Mouse (Mus musculus) E14TG2a.4 (cell line): Measurements from ENCODE around the gene Crocc.

Source experiments
- H3K27me3 ChIP-seq: 2 replicates; pipeline ENCODE4 v1.6.1; 2014; ENCODE audit warnings: low read length, control low read depth; ENCODE audit not compliant: insufficient read depth
- H3K36me3 ChIP-seq: 2 replicates; pipeline ENCODE4 v1.6.1; 2014; ENCODE audit warnings: low read length, control low read depth; ENCODE audit not compliant: insufficient read depth
- H3K4me1 ChIP-seq: replicated peaks from 2 replicates; pipeline ENCODE4 v1.6.1; 2014; ENCODE audit warnings: low read depth, low read length, control low read depth
- H3K4me3 ChIP-seq: replicated peaks from 2 replicates; pipeline ENCODE4 v1.5.1; 2014; ENCODE audit warnings: mild to moderate bottlenecking, low read length
- H3K9me3 ChIP-seq: 2 replicates; pipeline ENCODE4 v1.6.1; 2014; ENCODE audit warnings: low read length, control low read depth
- CTCF ChIP-seq: conservative IDR thresholded peaks from 2 replicates; pipeline ENCODE4 v1.5.1; 2014; ENCODE audit warnings: low read length
- NANOG ChIP-seq: IDR thresholded peaks from 2 replicates; pipeline ENCODE4 v1.6.1; 2014; ENCODE audit warnings: borderline replicate concordance, low read length, mixed read lengths
- POU5F1 ChIP-seq: IDR thresholded peaks from 2 replicates; pipeline ENCODE4 v1.6.1; 2014; ENCODE audit warnings: low read length, borderline replicate concordance

Crocc gene

DNA sequence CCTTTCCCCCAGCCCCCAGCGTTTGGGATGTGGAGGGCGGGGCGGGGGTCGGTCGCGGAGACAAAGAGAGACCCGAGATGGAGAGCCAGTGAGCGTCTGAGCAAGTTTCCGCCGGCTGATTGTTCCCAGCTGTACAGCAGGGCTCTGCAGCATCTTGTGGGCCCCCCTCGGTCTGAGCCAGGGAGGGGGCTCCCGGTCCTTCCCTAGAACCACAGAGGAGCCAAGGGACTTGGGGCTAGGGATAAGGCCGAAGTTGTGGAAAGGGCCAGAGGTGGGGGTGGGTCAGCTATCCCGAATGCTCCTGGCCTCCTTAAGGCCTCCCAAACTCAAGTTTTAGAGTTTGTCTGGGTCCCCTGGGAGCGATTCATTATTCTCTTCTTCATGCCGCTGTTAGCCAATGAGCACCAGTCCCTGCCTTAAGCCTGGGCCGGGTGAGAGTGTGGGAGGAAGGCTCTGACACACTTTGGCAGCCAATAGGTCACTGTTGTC, 49.4 kb downstream of the Crocc start:
- Histone ChIP-seq H3K4me1 (peaks cover 51% of the 10 kb centered on the region), H3K27me3 (peaks cover 16% of the 10 kb centered on the region), H3K9me3 (peaks cover 25% of the 10 kb centered on the region), H3K4me3 (peak overlapping the region; percentile 39), H3K36me3 (peaks cover 21% of the 10 kb centered on the region)
- no peak for TF ChIP-seq POU5F1
- TF ChIP-seq NANOG: no peak
- TF ChIP-seq CTCF: no peak

DNA sequence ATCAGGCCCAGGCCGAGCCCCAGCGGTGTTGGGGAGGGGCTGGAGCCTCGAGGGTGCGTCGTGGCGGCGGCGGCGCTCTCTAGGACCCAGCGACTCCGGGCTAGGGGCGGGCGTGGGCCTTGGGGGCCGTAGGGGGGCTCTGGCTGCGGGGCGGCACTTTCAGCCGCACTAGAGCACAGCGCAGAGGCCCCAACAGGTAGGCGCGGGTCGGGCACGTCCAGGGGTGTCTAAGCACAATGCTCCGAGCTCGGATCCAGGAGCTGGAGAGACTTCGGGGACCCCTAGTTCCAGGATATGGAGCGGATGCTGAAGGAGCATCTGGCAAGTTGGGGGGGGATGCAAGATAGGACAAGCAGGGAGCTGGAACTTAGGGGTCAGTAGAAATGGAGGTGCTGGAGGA, 49.8 kb downstream of the Crocc start:
- H3K4me3 ChIP-seq: peak overlapping the region; percentile 39

GRCm38 (mm10) chr4:141010118-141010517, 50.2 kb downstream of the Crocc start, which contains the start of gene Mfap2:
Mfap2 (plus strand) TSS chr4:141010418.
- peaks cover 24% of the 10 kb centered on the region for H3K36me3 ChIP-seq
- peaks cover 16% of the 10 kb centered on the region for H3K27me3 ChIP-seq
- H3K4me3 ChIP-seq: peak within 1 kb of the TSS; percentile 39
- no peak for TF ChIP-seq CTCF
- TF ChIP-seq NANOG: no peak
- TF ChIP-seq POU5F1: no peak
- H3K9me3 ChIP-seq: peaks cover 25% of the 10 kb centered on the region
- H3K4me1 ChIP-seq: peaks cover 46% of the 10 kb centered on the region

More for the DNA sequence above, 49.8 kb downstream of the Crocc start:
- TF ChIP-seq POU5F1: no peak
- TF ChIP-seq CTCF: no peak
- TF ChIP-seq NANOG: no peak
- Histone ChIP-seq H3K27me3 (peaks cover 16% of the 10 kb centered on the region), H3K36me3 (peaks cover 21% of the 10 kb centered on the region), H3K9me3 (peaks cover 25% of the 10 kb centered on the region), H3K4me1 (peaks cover 49% of the 10 kb centered on the region)

DNA sequence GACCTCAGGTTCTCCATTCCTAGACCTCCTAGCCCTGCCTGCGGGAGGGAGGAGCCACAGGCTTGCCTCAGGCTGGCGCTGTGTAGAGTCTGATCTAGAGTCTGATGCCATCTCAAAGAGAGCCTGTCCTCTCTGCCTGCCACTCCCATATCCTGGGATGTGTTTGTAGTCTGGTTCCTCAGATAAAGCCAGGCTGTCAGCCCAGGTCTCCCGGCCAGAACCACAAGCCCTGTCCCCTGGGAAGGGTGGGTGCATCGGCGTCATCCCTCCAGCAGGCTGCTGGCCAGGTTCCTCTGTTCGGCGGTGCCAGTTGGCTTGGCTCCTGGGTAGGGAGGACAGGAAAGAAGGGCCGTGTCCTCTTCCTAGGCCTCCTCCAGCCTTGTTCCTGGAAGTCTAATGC, 52.3 kb downstream of the Crocc start:
- Histone ChIP-seq H3K36me3 (peaks cover 45% of the 10 kb centered on the region), H3K4me1 (peaks cover 35% of the 10 kb centered on the region), H3K27me3 (peaks cover 16% of the 10 kb centered on the region), H3K9me3 (peaks cover 25% of the 10 kb centered on the region), H3K4me3 (0 out of 2 replicates have a peak overlapping the region, but pooled peaks have one; percentile 7)
- TF ChIP-seq POU5F1: no peak
- no peak for TF ChIP-seq NANOG
- no peak for TF ChIP-seq CTCF

GRCm38 (mm10) chr4:141005983-141006382, 54.4 kb downstream of the Crocc start:
- TF ChIP-seq POU5F1: no peak
- TF ChIP-seq CTCF: peak; percentile 72
- H3K36me3 ChIP-seq: peaks cover 57% of the 10 kb centered on the region
- H3K27me3 ChIP-seq: peaks cover 3% of the 10 kb centered on the region
- H3K4me1 ChIP-seq: peaks cover 23% of the 10 kb centered on the region
- peak overlapping the region; percentile 58 for H3K4me3 ChIP-seq
- peaks cover 25% of the 10 kb centered on the region for H3K9me3 ChIP-seq

DNA sequence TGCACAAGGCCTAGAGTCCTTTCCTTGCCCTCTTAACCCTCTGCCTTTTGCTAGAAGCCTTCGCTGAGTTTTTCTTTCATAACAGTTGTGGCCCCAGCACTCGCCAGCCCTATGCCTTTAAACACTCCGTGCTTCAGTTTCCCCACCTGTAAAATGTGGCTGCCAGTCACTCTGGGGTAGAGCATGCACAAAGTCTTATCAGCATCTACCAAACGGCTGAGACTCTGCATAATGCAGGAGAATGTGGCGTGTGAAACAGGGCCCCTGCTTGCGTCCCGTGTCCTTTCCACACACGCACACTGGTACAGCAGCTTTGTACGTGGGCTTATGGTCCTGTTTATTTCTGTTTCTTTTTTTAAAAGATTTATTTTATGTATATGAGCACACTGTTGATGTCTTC, 63.5 kb downstream of the Crocc start:
- no peaks in the 10 kb centered on the region for H3K27me3 ChIP-seq
- H3K9me3 ChIP-seq: no peaks in the 10 kb centered on the region
- peaks cover 61% of the 10 kb centered on the region for H3K36me3 ChIP-seq
- peaks cover 15% of the 10 kb centered on the region for H3K4me1 ChIP-seq
- H3K4me3 ChIP-seq: no peak overlapping the region
- TF ChIP-seq CTCF (no peak), NANOG (no peak), POU5F1 (no peak)

DNA sequence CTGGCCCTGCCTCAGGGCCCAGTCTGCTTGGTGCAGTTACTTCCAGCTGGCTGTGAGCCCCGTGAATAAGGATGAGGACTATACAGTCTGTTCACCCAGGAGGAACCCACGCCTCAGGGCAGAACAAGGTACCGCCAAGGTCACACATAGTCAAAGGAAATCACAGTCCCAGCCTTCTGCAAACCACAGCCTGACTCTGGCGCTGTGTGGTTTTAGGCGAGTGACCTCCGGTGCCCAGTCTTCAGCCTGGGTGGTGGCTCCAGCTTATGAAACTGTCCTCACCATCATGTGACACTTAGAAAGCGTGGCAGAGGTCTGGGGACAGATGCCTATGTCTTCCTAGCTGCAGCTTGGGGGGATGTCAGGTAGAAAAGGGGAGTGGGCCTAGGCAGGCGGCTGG, 64.5 kb downstream of the Crocc start:
- Histone ChIP-seq H3K4me1 (peaks cover 21% of the 10 kb centered on the region), H3K36me3 (peaks cover 61% of the 10 kb centered on the region), H3K9me3 (no peaks in the 10 kb centered on the region), H3K4me3 (no peak overlapping the region), H3K27me3 (no peaks in the 10 kb centered on the region)
- TF ChIP-seq POU5F1 (no peak), CTCF (no peak), NANOG (no peak)

GRCm38 (mm10) chr4:140993846-140994245, 66.5 kb downstream of the Crocc start:
- no peaks in the 10 kb centered on the region for H3K27me3 ChIP-seq

GRCm38 (mm10) chr4:140992215-140992614, 68.1 kb downstream of the Crocc start:
- H3K27me3 ChIP-seq: no peaks in the 10 kb centered on the region
- H3K4me1 ChIP-seq: peaks cover 45% of the 10 kb centered on the region
- TF ChIP-seq POU5F1 (no peak), NANOG (no peak), CTCF (no peak)

More at GRCm38 (mm10) chr4:140993846-140994245, 66.5 kb downstream of the Crocc start:
- no peaks in the 10 kb centered on the region for H3K9me3 ChIP-seq
- no peak overlapping the region for H3K4me3 ChIP-seq
- no peak for TF ChIP-seq CTCF
- peaks cover 55% of the 10 kb centered on the region for H3K36me3 ChIP-seq
- peaks cover 30% of the 10 kb centered on the region for H3K4me1 ChIP-seq

More at GRCm38 (mm10) chr4:140992215-140992614, 68.1 kb downstream of the Crocc start:
- Histone ChIP-seq H3K4me3 (peak overlapping the region; percentile 46; the same call in 1 of the 2 replicates), H3K36me3 (peaks cover 47% of the 10 kb centered on the region), H3K9me3 (no peaks in the 10 kb centered on the region)
